Mouse (Mus musculus) right cerebral cortex, postnatal 25 days (tissue): ENCODE measurements around the gene Apip.

Source experiments
- DNase-seq: peaks from one replicate; pipeline ENCODE4 v3.0.0; 2022

Apip gene

GRCm38 (mm10) chr2:103106172-103106571 lies 32.7 kb downstream of the Apip start:
- DNase-seq: no peak

- DNase-seq: no peak
Observed at GRCm38 (mm10) chr2:103111669-103112068, 38.2 kb downstream of the Apip start.

- no peak for DNase-seq
Observed at GRCm38 (mm10) chr2:103117212-103117611, 43.7 kb downstream of the Apip start.

GRCm38 (mm10) chr2:103118324-103119196 lies 45.1 kb downstream of the Apip start:
- no peak for DNase-seq

GRCm38 (mm10) chr2:103119197-103119854 lies 45.9 kb downstream of the Apip start:
- DNase-seq: no peak

GRCm38 (mm10) chr2:103129676-103130075 lies 56.2 kb downstream of the Apip start:
- no peak for DNase-seq

GRCm38 (mm10) chr2:103131145-103131544 lies 57.7 kb downstream of the Apip start:
- no peak for DNase-seq

- DNase-seq: no peak
Observed at GRCm38 (mm10) chr2:103138529-103139265, 65.2 kb downstream of the Apip start.
